Mouse (Mus musculus) limb, embryonic 14.5 days (tissue): ENCODE measurements around the gene Banf2. TPM values are rescaled to one million over a fixed set of nuclear protein-coding genes. Genes with fewer than 3 reads are reported as not detected.

Experiments
- ATAC-seq: fragments of 200-750 bp; cut with Nextera tagmentation; 2 replicates; pipeline ENCODE4 v1.8.0; 2017; ENCODE audit warnings: low read depth, moderate number of reproducible peaks, moderate TSS enrichment; ENCODE audit not compliant: low FRiP score
- DNase-seq: peaks from one replicate; pipeline ENCODE4 v3.0.0-alpha.2; 2015; ENCODE audit warnings: low spot score
- H3K27ac ChIP-seq: fragments of 300-500 bp; sonication (generic); replicated peaks from 2 replicates; pipeline ENCODE4 v1.5.1; 2014; ENCODE audit warnings: low read depth, mild to moderate bottlenecking, low read length, moderate library complexity, mixed read lengths
- H3K27me3 ChIP-seq: fragments of 300-500 bp; sonication (generic); 2 replicates; pipeline ENCODE4 v1.6.1; 2014; ENCODE audit warnings: low read length, mixed read lengths; ENCODE audit not compliant: control insufficient read depth, insufficient read depth
- H3K36me3 ChIP-seq: fragments of 300-500 bp; sonication (generic); 2 replicates; pipeline ENCODE4 v1.6.1; 2014; ENCODE audit warnings: mild to moderate bottlenecking, low read length, moderate library complexity, mixed read lengths; ENCODE audit not compliant: control insufficient read depth, insufficient read depth
- H3K4me1 ChIP-seq: fragments of 300-500 bp; sonication (generic); 2 replicates; pipeline ENCODE4 v1.6.1; 2014; ENCODE audit warnings: antibody characterized with exemption, low read length, mixed read lengths; ENCODE audit not compliant: control insufficient read depth, insufficient read depth
- H3K4me2 ChIP-seq: fragments of 300-500 bp; sonication (generic); replicated peaks from 2 replicates; pipeline ENCODE4 v1.6.1; 2014; ENCODE audit warnings: low read depth, mild to moderate bottlenecking, low read length, moderate library complexity; ENCODE audit not compliant: severe bottlenecking
- H3K4me3 ChIP-seq: fragments of 300-500 bp; sonication (generic); replicated peaks from 2 replicates; pipeline ENCODE4 v1.5.1; 2014; ENCODE audit warnings: low read length
- H3K9ac ChIP-seq: fragments of 300-500 bp; sonication (generic); 2 replicates; pipeline ENCODE4 v1.6.1; 2014; ENCODE audit warnings: mild to moderate bottlenecking, low read depth, low read length, moderate library complexity; ENCODE audit not compliant: severe bottlenecking
- H3K9me3 ChIP-seq: fragments of 300-500 bp; sonication (generic); 2 replicates; pipeline ENCODE4 v1.6.1; 2016; ENCODE audit warnings: low read length; ENCODE audit not compliant: control insufficient read depth
- POLR2A ChIP-seq: fragments of 200-500 bp; IDR thresholded peaks from 2 replicates; pipeline ENCODE4 v1.8.0; 2012; ENCODE audit warnings: inconsistent platforms, mild to moderate bottlenecking, moderate library complexity, borderline replicate concordance; ENCODE audit not compliant: insufficient read depth, insufficient read length; ENCODE audit errors: extremely low read depth
- WGBS: fragments of 180-500 bp; shearing (Covaris S2); extraction: QIAGEN DNeasy Blood & Tissue Kit; methylation state at CpG from one replicate; pipeline ENCODE4 v1.1.7; 2014; 5-methylcytosine and 5-hydroxymethylcytosine counted together
- polyA plus RNA-seq, 2 experiments: library from polyadenylated mRNA; depleted of rRNA in 1 of 2; stranded (reverse) in 1 of 2; unstranded in 1 of 2; fragments of >200 nt; fragmentation: Nextera tagmentation in 1 of 2; extraction: Ambion mirVana in 1 of 2; gene quantifications; 2 replicates each; pipeline versions ENCODE4 v1.2.1 to v1.2.3; 2012 to 2014

Gene Banf2
- polyA plus RNA-seq, 2 experiments, result not detected

DNA sequence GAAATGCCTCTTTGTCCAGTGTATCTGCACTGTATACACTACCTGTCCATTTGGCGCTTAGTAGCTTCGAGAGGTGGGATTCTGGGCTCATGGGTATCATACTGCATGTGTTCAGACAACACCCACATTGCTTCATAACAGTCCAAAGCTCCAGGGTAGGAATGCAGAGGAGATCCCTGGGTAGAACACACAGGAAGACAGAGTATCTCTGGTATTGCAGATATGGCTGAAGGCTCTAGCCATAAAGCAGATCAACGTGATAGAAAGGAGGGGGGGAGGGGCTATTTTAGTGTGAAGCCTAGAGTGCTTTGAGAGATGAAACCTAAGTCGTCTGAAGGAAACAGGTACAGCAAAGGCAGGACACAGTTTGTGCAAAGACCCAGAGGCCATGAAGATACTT, 6.4 kb upstream of the Banf2 start:
- no peak overlapping the region for H3K27ac ChIP-seq
- no peak for ATAC-seq
- no peaks in the 10 kb centered on the region for H3K36me3 ChIP-seq
- no peak for TF ChIP-seq POLR2A
- H3K9ac ChIP-seq, result no peak overlapping the region
- no peaks in the 10 kb centered on the region for H3K4me1 ChIP-seq
- no peaks in the 10 kb centered on the region for H3K27me3 ChIP-seq
- DNase-seq, result no peak
- H3K4me3 ChIP-seq, result no peak overlapping the region
- H3K4me2 ChIP-seq, result no peak overlapping the region
- 69% methylated on average over 4 of the region's 4 CpGs for WGBS
- H3K9me3 ChIP-seq, result no peaks in the 10 kb centered on the region

DNA sequence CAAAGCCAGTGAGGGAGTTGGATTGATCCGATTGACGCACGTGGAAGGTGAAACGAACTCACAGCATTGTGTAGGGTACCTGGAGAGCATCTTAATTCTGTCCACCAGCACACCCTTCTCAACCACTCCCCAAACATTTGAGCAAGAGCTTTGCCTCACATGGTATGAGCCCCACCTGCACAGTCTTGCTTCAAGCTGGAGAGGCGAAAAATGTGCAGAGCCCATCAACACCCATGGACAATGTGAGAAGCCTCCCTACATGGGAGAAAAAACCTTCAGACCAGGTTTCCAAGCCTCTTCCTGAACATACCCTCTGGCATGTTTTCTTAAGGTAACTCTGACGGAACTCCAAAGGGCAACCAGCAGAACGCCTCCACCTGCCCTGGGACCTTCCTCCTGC, 2.1 kb upstream of the Banf2 start:
- no peak overlapping the region for H3K9ac ChIP-seq
- no peak for ATAC-seq
- H3K9me3 ChIP-seq, result no peaks in the 10 kb centered on the region
- no peak overlapping the region for H3K4me3 ChIP-seq
- H3K4me1 ChIP-seq, result no peaks in the 10 kb centered on the region
- no peaks in the 10 kb centered on the region for H3K36me3 ChIP-seq
- 83% methylated on average over 7 of the region's 7 CpGs for WGBS
- DNase-seq, result no peak
- H3K27me3 ChIP-seq, result no peaks in the 10 kb centered on the region
- no peak overlapping the region for H3K4me2 ChIP-seq
- TF ChIP-seq POLR2A, result no peak
- H3K27ac ChIP-seq, result no peak overlapping the region

DNA sequence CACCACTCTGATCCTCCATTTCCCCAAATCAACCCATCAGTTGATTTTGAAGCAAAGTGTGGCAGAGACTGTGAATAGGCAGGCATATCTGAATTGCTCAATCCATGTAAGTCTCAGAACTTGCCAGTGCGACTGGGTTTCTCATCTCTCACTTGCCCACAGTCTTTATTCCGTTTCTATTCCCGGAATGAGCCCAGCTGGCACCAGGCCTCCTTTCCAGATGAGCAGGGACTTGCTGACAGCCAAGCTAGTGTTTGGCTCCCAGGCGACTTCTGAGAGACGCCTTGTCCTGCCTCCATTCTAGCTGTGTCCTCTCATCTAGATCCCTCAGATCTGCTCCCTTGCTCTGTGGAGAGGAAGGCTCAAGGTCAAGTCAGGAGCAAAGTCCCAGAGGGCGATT, 11.9 kb downstream of the Banf2 start:
- DNase-seq (no peak), ATAC-seq (no peak)
- no peak for TF ChIP-seq POLR2A
- H3K27ac ChIP-seq, result no peak overlapping the region
- 76% methylated on average over 6 of the region's 6 CpGs for WGBS
- no peaks in the 10 kb centered on the region for H3K4me1 ChIP-seq
- no peaks in the 10 kb centered on the region for H3K36me3 ChIP-seq
- no peak overlapping the region for H3K4me2 ChIP-seq
- H3K9ac ChIP-seq, result no peak overlapping the region
- H3K27me3 ChIP-seq, result no peaks in the 10 kb centered on the region
- H3K4me3 ChIP-seq, result no peak overlapping the region
- peaks cover 20% of the 10 kb centered on the region for H3K9me3 ChIP-seq

DNA sequence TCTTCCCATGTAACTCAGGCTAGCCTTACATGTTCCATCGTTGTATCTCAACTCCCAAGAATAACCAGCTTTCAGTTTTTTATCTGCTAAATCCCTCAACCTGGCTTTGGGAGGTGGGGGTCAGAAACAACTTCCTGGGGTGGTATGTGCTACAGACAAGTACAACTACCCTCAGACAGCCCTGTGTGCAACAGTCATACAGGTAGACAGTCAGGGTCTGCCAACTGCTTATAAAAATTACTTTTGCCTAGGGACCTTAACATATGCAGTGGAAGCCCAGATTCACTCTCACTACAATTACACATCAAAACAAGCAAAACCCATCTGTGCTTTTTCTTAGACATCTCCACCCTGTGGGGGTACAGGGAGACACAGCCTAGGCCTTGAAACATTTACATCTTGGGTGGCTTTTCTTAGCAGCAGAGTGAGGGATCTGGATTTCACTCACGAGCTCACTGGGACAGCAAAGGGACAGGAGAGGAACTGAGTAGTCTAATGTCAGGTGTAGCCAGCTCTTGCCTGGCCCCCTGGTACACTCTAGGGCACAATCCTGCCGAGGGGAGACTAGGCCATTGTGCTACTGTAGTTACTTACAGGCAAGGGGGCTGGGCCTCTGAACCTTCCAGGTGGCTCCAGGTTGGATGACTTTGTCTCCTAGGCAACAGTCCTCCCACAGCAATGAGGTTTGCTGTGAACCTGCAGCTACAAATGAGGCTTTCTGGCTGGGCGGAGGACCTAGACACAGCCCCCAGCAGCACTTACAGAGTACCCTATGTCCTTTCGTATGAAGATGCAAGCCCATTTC, 13.1 kb downstream of the Banf2 start:
- 65% methylated on average over 5 of the region's 5 CpGs for WGBS
- H3K4me3 ChIP-seq, result no peak overlapping the region
- no peaks in the 10 kb centered on the region for H3K36me3 ChIP-seq
- no peak overlapping the region for H3K4me2 ChIP-seq
- DNase-seq (no peak), ATAC-seq (no peak)
- H3K9ac ChIP-seq, result no peak overlapping the region
- H3K27me3 ChIP-seq, result no peaks in the 10 kb centered on the region
- H3K27ac ChIP-seq, result no peak overlapping the region
- TF ChIP-seq POLR2A, result no peak
- H3K4me1 ChIP-seq, result no peaks in the 10 kb centered on the region
- peaks cover 20% of the 10 kb centered on the region for H3K9me3 ChIP-seq

DNA sequence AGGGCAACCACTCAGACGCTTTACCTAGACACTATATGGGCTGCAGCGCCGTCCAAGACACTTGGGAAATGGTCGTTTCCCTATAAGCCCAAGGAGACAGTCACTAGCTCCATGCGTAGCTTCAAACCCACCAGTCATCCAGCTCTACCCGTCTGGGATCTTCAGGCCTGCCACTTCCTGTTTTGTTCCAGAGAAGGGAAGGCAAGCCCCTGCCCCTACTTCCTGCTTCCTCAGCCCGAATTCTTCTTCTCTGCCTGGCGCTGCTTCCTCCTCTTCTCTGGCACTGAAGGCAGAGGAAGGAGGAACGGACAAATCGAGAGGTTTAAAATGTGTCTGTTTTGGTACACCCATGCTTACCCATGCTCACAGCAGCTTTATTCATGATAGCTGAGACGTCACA, 14.1 kb downstream of the Banf2 start:
- Histone ChIP-seq H3K4me2 (no peak overlapping the region), H3K27ac (no peak overlapping the region), H3K4me3 (no peak overlapping the region), H3K4me1 (no peaks in the 10 kb centered on the region), H3K9me3 (peaks cover 16% of the 10 kb centered on the region), H3K9ac (no peak overlapping the region), H3K27me3 (no peaks in the 10 kb centered on the region), H3K36me3 (no peaks in the 10 kb centered on the region)
- DNase-seq (no peak), ATAC-seq (no peak)
- TF ChIP-seq POLR2A, result no peak
- 72% methylated on average over 11 of the region's 11 CpGs for WGBS

DNA sequence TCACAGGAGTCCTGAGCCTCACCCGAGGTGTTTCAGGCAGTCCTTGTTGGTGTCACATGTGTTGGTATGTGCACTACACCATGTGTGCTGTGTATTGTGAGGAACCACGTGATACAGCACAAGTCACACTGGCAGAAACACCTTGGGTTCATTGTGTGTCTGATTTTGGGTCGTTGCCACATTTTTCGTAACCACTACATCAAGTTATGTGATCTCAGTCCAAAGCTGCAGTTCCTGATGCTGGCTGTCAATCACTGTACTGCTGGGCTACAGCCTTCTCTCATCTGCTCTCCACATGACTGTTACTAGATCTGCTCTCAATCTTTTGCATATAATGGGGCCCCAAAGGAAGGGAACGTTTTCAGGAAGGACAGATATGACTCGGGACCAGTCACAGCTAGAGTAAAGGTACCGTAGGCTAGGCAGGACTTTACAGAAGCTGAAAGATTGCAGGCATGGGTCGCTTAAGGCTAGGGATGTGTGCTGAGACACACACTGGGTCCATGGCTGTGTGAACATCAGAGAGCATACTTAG, 17.4 kb downstream of the Banf2 start:
- Histone ChIP-seq H3K4me3 (no peak overlapping the region), H3K9ac (no peak overlapping the region), H3K27me3 (no peaks in the 10 kb centered on the region), H3K36me3 (no peaks in the 10 kb centered on the region), H3K9me3 (no peaks in the 10 kb centered on the region), H3K27ac (no peak overlapping the region), H3K4me2 (no peak overlapping the region), H3K4me1 (no peaks in the 10 kb centered on the region)
- peak; percentile 50 for DNase-seq
- 64% methylated on average over 8 of the region's 8 CpGs for WGBS
- no peak for ATAC-seq
- TF ChIP-seq POLR2A, result no peak
